Mouse (Mus musculus): ENCODE measurements around the gene Swsap1.

Swsap1 gene

GRCm38 (mm10) chr9:21968883-21969282 is 13.3 kb downstream of the Swsap1 start:
- no peak for DNase-seq

GRCm38 (mm10) chr9:21969304-21969703 is 13.7 kb downstream of the Swsap1 start:
- DNase-seq: no peak

GRCm38 (mm10) chr9:21976626-21977175 is 21.1 kb downstream of the Swsap1 start:
- no peak for DNase-seq

DNA sequence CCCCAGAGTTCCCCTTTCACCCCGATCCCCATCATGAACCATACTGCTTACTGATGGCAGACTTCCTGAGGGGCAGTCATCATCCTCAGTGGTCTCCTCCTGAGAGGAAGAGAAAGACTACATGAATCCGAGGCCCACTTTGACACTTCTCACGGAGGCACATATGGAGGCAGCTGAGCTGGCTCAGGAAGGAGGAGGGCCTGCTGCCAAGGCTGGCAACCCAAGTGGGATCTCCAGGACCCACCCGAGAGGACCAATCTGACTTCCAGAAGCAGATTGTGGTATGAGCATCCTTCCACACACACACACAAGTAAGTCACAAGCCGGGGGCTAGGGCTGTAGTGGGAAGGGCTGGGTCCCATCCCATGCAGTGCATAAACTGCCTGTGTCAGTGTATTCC is 21.8 kb downstream of the Swsap1 start:
- DNase-seq: no peak

DNA sequence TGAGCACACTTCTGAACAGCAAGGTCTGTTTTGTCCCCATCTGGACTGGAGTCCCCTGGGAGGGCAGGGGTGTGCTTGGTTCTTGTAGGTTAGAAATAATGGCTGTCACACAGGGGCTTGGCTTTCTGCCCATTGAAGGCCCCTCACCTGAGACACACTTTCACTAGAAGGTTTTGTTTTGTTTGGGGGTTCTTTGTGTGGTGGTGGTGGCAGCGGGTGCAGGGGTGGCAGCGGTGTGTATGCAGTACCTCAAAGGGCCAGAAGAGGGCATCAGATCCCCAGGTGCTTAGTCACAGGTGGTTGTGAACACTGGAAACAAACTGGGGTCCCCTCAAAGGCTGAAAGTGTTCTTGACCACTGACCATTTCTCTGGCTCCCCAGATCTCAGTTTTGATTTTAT is 22.4 kb downstream of the Swsap1 start:
- DNase-seq: no peak

- DNase-seq: no peak
Measured at GRCm38 (mm10) chr9:21978398-21979128, 23.0 kb downstream of the Swsap1 start.

GRCm38 (mm10) chr9:21983911-21984310 is 28.4 kb downstream of the Swsap1 start:
- no peak for DNase-seq

DNA sequence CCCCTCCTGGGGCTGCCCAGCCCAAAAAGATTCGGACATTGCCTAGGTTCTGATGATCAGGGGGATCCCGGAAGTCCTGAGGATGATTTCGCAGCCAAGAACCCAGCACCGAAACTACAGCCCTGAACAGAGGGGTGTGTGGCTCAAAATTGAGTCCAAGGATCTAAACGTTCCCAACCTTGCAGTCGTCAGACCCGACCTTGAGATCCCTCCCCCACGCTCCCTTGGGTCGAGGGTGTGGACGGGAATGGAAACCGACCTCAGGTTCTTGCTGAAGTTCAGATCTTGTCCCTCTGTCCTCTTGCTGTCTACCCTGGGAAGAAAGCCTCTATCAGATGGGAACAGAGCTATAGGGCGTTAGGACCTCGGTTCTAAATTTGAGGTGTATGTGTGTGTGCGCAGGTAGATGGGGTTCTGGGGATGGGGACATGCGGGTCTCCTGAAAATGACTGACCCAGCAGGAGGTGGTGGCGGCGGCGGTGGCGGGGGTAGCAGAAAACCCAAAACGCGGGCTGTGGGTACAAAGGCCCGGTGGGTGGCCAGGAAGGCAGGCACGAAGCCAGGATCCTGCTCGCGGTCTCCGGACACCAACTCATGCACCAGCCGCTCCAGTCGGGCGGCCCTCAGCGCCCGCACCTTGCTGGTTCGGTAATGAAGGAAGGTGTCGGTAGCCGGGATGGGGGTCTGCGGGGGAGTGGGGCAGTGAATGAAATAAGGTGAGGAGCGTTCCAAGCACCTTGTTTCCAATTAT is 32.2 kb downstream of the Swsap1 start:
- DNase-seq: peak; percentile 29

DNA sequence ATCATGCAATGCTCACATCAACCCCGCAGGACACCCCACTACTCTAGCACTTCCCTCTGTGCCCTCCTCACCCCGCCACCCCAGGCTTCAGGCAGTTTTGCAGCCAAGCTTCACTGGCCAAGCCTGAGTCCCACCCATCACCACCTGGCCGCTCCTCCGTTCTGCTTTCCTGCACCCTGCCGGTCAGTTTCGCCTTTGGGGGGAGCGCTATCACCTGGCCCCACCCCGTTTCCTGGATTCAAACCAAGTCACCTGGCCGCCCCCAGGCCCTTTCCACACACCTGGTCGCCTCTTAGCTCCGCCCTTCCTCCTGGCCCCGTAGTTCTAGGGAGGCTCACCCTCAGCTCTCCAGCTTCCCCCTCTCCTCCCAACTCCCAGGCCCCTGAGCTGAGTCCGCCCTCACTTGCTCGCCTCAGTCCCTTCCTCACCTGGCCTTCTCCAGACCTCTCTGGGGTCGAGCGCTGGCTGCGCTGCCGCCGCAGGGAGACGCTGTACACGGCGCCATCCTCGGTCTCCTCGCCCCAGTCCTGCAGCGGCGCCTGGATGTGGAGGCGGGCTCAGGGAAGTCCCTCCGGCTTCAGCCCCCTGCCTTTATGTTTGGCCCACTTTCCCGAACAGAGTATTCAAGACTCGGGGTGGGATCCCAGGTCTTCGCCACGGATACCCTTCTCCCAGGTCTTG is 33.0 kb downstream of the Swsap1 start:
- DNase-seq: peak; percentile 83

GRCm38 (mm10) chr9:21989230-21990110 is 33.9 kb downstream of the Swsap1 start, which contains the start of gene Rgl3:
Gene Rgl3 (minus strand): TSS chr9:21989446.
- DNase-seq: peak; percentile 87

- DNase-seq: no peak
Measured at GRCm38 (mm10) chr9:21992227-21992626, 36.7 kb downstream of the Swsap1 start.

DNA sequence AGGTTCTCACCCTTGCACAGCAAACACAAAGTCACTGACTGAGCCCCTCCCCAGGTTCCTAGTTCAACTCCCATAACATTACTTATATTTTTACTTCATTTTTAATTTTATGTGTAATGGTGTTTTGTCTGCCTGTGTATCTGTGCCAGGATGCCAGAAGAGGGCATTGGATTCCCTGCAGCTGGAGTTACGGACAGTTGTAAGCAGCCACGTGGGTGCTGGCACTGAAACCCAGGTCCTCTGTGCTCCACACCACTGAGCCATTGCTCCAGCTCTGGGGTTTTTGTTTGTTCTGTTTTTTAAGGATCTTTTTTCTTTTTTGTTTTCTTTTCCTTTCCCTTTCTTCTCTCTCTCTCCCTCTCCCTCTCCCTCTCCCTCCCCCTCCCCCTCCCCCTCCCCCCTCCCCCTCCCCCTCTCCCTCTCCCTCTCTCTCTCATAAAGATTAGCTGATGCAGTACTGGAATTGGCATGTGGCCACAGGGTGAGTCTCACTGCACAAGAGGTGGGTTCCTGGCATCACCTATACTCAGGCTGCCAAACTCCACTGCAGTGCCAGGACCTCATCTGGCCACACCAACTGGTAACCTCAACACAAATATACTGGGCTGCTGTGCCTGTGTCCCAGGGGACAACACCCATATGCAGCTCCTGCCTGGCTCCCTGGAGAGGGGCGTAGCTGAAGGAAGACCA is 40.8 kb downstream of the Swsap1 start:
- DNase-seq: no peak

GRCm38 (mm10) chr9:22000296-22000695 is 44.7 kb downstream of the Swsap1 start:
- DNase-seq: no peak

- no peak for DNase-seq
Measured at GRCm38 (mm10) chr9:22001633-22002032, 46.1 kb downstream of the Swsap1 start.

DNA sequence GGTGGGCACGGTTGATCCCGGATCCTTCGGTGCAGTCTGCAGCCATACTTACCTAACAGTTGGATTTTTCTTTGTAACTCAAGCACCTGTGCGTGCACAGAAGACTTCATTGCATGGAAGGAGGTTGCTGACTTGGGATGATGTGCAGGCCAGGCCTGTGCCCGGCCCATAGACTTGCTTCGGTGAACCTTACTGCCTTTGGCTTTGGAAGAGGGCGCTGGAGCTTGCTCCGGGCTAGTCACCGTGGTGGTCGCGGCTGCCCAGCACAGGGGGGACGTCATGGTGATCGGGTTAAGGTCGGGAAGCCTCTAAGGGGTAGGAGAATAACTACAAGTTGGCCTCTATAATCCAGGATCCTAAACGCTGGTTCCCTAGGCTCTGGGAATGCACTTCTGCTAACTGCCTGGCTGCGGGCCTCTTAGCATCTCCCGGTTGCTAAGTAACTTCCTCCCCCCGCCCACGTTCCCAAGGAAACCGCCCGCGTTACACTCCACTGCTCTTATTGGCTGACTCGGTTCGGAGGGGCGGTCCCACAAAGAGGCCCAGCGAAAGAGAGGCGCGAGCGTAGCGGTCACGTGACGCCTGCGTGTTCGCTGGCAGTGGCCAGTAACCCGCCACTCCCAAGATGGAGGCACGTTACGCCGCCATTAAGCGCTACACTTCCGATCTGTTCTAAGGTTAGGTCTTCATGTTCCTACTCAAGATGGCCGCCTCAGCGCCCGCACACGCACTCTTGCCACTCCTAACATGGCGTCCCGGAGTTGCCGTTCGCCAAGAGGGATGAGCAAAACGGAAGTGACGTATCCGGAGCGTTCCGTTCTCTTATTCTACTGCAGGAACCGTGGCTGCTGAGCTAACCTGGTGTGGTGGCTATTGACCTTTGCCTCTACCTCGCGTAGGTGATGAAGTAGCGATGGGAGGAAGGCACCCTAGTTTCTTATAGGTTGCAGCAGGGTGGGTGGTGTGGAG is 46.9 kb downstream of the Swsap1 start, which contains the start of the genes Ccdc151 and Prkcsh:
TSS of gene Ccdc151 (minus strand) at position 441 of the 969 bp plus-strand sequence.
TSS of gene Prkcsh (plus strand) at position 613 of the 969 bp plus-strand sequence.
- DNase-seq: peak; percentile 100

DNA sequence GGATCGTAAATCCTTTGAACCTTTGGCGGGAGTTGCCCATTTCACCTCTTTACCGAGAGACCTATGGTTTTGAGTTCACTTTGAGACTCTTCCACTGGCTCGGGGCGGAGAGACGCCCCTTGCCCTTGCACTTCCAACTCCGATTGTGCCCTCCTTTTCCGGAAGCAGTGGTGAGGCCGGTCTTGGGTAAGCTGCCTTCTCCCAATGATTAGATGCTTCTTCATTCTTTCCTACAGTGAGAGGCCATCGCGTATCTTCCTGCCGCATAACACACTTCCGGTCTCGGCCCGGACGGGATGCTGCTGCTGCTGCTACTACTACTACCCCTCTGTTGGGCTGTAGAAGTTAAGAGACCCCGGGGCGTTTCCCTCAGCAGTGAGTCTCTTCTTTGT is 47.6 kb downstream of the Swsap1 start:
- DNase-seq: peak; percentile 54

DNA sequence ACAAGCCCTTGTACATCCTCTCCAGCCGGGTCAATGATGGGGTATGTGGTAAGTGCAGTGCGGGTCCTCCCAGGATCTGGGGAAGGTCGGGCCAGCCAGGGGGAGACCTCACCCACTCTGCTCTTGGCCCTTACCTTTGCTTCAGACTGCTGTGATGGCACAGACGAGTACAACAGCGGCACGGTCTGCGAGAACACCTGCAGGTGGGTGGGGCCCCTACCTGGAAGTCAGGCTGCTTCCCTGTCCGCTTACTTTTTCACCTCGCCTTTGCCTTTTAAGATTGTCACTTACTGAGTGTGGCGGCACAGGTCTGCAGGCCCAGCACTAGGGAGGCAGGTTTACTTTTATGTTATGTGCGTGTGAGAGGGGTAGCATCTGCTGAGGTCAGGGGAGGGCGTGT is 49.0 kb downstream of the Swsap1 start:
- no peak for DNase-seq
